Mouse (Mus musculus) bone marrow macrophage, adult 2 months (primary cell): ENCODE measurements around the gene Clec4e.

Experiments used
- CTCF ChIP-seq: IDR thresholded peaks from 2 replicates; pipeline ENCODE4 v1.5.1; 2012; ENCODE audit warnings: low read depth, mild to moderate bottlenecking, low read length, moderate library complexity
- POLR2A ChIP-seq: IDR thresholded peaks from 2 replicates; pipeline ENCODE4 v1.6.1; 2012; ENCODE audit warnings: mild to moderate bottlenecking, low read depth, low read length, borderline replicate concordance

DNA sequence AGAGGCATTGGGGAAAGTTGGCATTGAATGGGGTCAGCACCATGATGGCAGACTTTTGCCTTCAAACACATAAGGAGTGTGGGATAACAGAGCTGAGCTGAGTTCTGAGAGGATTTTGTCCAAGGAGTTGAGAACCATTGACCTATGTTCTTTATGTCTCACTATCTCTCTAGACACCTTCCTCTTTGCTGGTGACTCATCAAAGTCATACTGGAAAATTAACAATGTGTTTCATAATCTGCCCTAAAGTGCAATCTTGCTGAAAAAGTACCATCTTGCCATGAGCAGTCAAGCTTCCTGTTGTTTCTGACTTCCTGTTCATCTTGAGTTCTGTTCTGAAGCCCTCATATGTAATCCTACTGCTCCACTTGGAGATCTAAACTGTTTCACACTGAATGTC is 36.9 kb downstream of the Clec4e start:
- TF ChIP-seq CTCF (no peak), POLR2A (no peak)
